Mouse (Mus musculus): ENCODE data around the gene AC109138.7. TPM values are rescaled to one million over a fixed set of nuclear protein-coding genes. Genes with fewer than 3 reads are reported as not detected.

Gene AC109138.7
- polyA plus RNA-seq, 1 experiment from 2014 or later, result not detected

DNA sequence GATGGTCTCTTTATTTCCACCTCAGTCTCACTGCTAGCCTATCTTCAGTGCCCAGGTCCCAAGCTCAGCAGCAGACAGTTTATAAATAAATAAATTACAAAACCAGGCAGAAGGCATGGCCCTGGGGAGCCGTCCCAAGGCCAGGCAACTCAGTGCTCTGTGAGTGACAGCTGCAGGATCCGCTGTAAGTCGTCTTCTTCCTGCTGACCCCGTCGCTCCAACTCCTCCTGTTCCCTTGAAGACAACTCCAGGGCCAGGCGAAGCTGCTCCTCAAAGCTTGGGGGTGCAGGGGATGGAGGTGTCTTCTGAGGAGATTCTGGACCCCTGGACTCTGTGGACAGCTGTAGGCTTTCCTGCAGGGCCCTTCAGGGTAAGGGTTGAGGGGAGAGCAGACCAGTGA, 56.0 kb downstream of the AC109138.7 start:
- no peak overlapping the region for H3K4me3 ChIP-seq (replicated peaks)

DNA sequence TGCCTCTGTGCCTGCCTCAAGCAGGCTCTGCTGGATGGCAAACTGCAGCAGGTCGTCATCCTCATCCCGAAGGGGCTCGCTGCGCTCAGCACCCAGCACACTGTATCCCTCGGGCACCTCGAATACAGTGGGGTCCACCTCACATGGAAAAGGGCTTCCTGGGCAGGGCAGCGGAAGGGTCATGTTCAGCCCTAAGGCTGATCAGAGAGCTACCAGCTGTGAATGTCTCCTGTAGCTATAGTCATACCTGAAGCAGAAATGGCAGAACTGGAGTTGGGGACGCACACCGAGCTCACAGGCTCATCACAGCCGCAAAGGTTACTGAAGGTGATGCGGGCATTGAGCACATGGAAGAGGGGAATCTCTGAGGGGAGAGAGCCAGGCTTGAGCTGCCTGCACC, 56.8 kb downstream of the AC109138.7 start:
- H3K27ac ChIP-seq, result no peak overlapping the region
- no peak for ATAC-seq (ENCODE audit: low FRiP score)
- peaks cover 7% of the 10 kb centered on the region for H3K4me1 ChIP-seq
- no peak overlapping the region for H3K4me3 ChIP-seq (replicated peaks)
- no peaks in the 10 kb centered on the region for H3K9me3 ChIP-seq
- H3K27me3 ChIP-seq, result peaks cover 31% of the 10 kb centered on the region
- 95% methylated on average over 11 of the region's 11 CpGs for WGBS
- H3K4me2 ChIP-seq, result no peak overlapping the region
- H3K9ac ChIP-seq, result no peak overlapping the region
- no peaks in the 10 kb centered on the region for H3K36me3 ChIP-seq (replicated peaks)

More for the DNA sequence above, 56.0 kb downstream of the AC109138.7 start:
- H3K9ac ChIP-seq, result no peak overlapping the region
- WGBS, result 80% methylated on average over 6 of the region's 6 CpGs
- H3K27me3 ChIP-seq, result peaks cover 31% of the 10 kb centered on the region
- H3K9me3 ChIP-seq, result no peaks in the 10 kb centered on the region
- H3K4me2 ChIP-seq, result no peak overlapping the region
- H3K4me1 ChIP-seq, result peaks cover 7% of the 10 kb centered on the region
- H3K36me3 ChIP-seq (replicated peaks), result no peaks in the 10 kb centered on the region
- H3K27ac ChIP-seq, result no peak overlapping the region
- ATAC-seq (ENCODE audit: low FRiP score), result no peak

DNA sequence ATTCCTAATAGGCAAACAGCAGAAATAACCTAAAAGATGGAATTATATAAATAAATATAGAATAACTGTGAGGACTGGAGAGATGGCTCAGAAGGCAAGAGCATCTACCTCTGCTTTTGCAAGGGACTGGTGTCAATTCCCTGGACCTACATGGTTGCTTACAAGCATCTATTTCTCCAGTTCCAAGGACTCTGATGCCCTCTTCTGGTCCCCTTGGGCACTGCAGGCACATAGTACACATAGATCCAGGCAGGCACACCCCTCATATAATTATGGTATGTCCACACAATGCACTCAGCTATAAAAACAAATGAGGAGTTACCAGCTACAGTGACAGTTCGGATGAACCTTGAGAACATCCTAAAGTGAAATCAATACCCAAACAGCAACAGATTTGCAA, 65.3 kb downstream of the AC109138.7 start:
- H3K9me3 ChIP-seq, result no peaks in the 10 kb centered on the region
- peaks cover 6% of the 10 kb centered on the region; the same call in 1 of the 2 replicates for H3K27me3 ChIP-seq
- no peak overlapping the region for H3K27ac ChIP-seq
- H3K4me1 ChIP-seq, result peaks cover 20% of the 10 kb centered on the region
- 86% methylated on average over 1 of the region's 1 CpGs for WGBS
- no peak for ATAC-seq (ENCODE audit: low FRiP score)
- H3K4me3 ChIP-seq (replicated peaks), result no peak overlapping the region
- no peaks in the 10 kb centered on the region for H3K36me3 ChIP-seq (replicated peaks)
- H3K9ac ChIP-seq, result no peak overlapping the region
- no peak overlapping the region for H3K4me2 ChIP-seq

DNA sequence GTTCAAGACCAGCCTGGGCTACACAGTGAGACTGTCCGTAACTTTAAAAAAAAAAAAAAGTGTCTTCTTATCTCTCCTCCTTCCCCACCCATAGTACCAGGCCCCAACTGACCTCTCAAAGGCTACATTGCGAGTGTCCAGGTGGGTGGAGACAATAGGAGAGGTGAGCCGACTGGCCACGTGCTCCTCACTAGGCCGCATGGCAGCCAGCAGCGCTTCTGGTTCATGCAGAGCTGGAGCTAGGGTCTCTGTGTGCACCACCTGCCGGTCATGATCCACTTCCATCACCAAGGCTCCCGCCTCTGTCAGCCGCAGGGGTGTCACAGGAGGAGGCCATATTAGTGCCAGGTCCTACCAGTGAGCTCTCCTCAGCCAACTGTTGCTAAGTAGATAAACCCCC, 66.3 kb downstream of the AC109138.7 start:
- Histone ChIP-seq H3K27ac (no peak overlapping the region), H3K36me3 (replicated peaks) (peaks cover under 1% of the 10 kb centered on the region), H3K4me1 (peaks cover 20% of the 10 kb centered on the region), H3K4me3 (replicated peaks) (no peak overlapping the region), H3K9me3 (no peaks in the 10 kb centered on the region), H3K27me3 (peaks cover 6% of the 10 kb centered on the region; the same call in 1 of the 2 replicates), H3K9ac (no peak overlapping the region), H3K4me2 (no peak overlapping the region)
- 97% methylated on average over 9 of the region's 9 CpGs for WGBS
- no peak for ATAC-seq (ENCODE audit: low FRiP score)

Small RNA genes within 50 kb of the gene (microRNA-seq; reads per million reads assigned to microRNA genes)
- gene Gm26115 (not detected), gene Mir6985 (not detected)

Other genes starting within 250 kb of the AC109138.7 start
- 0.26 and 0.70 TPM in 2 replicates for gene Aldh3b2, start 242.0 kb upstream of the AC109138.7 start, polyA plus RNA-seq (2016; fragmentation: Nextera tagmentation; extraction: Ambion mirVana)
- gene Acy3, start 227.8 kb upstream of the AC109138.7 start, polyA plus RNA-seq (2016; fragmentation: Nextera tagmentation; extraction: Ambion mirVana), result 0.58 and 1.4 TPM in 2 replicates
- not detected in 2 replicates for gene Tbx10, start 221.6 kb upstream of the AC109138.7 start, polyA plus RNA-seq (2016; fragmentation: Nextera tagmentation; extraction: Ambion mirVana)
- gene Nudt8, start 213.8 kb upstream of the AC109138.7 start, polyA plus RNA-seq (2016; fragmentation: Nextera tagmentation; extraction: Ambion mirVana), result 19.3 and 20.8 TPM in 2 replicates
- 4.1 and 4.3 TPM in 2 replicates for gene Gm49405, start 213.7 kb upstream of the AC109138.7 start, polyA plus RNA-seq (2016; fragmentation: Nextera tagmentation; extraction: Ambion mirVana)
- gene Doc2g, start 211.0 kb upstream of the AC109138.7 start, polyA plus RNA-seq (2016; fragmentation: Nextera tagmentation; extraction: Ambion mirVana), result 6.3 TPM in 2 replicates
- gene Ndufv1, start 201.6 kb upstream of the AC109138.7 start, polyA plus RNA-seq (2016; fragmentation: Nextera tagmentation; extraction: Ambion mirVana), result 186 and 204 TPM in 2 replicates
- 321 and 346 TPM in 2 replicates for gene Gstp1, start 176.4 kb upstream of the AC109138.7 start, polyA plus RNA-seq (2016; fragmentation: Nextera tagmentation; extraction: Ambion mirVana)
- 1.6 and 5.5 TPM in 2 replicates for gene Gstp2, start 168.3 kb upstream of the AC109138.7 start, polyA plus RNA-seq (2016; fragmentation: Nextera tagmentation; extraction: Ambion mirVana)
- not detected in 2 replicates for gene Gstp3, start 154.8 kb upstream of the AC109138.7 start, polyA plus RNA-seq (2016; fragmentation: Nextera tagmentation; extraction: Ambion mirVana)
- not detected in 2 replicates for gene Cabp2, start 132.8 kb upstream of the AC109138.7 start, polyA plus RNA-seq (2016; fragmentation: Nextera tagmentation; extraction: Ambion mirVana)
- gene Cdk2ap2, start 117.2 kb upstream of the AC109138.7 start, polyA plus RNA-seq (2016; fragmentation: Nextera tagmentation; extraction: Ambion mirVana), result 70.4 and 73.9 TPM in 2 replicates
- 21.5 and 22.9 TPM in 2 replicates for gene Pitpnm1, start 114.4 kb upstream of the AC109138.7 start, polyA plus RNA-seq (2016; fragmentation: Nextera tagmentation; extraction: Ambion mirVana)
- gene Aip, start 88.5 kb upstream of the AC109138.7 start, polyA plus RNA-seq (2016; fragmentation: Nextera tagmentation; extraction: Ambion mirVana), result 56.4 and 60.7 TPM in 2 replicates
- gene Gpr152, start 74.6 kb upstream of the AC109138.7 start, polyA plus RNA-seq (2016; fragmentation: Nextera tagmentation; extraction: Ambion mirVana), result not detected in 2 replicates
- gene Cabp4, start 70.3 kb upstream of the AC109138.7 start, polyA plus RNA-seq (2016; fragmentation: Nextera tagmentation; extraction: Ambion mirVana), result 0.09 TPM in 2 replicates
- 125 and 135 TPM in 2 replicates for gene Coro1b, start 65.7 kb upstream of the AC109138.7 start, polyA plus RNA-seq (2016; fragmentation: Nextera tagmentation; extraction: Ambion mirVana)
- 0.51 and 0.74 TPM in 2 replicates for gene Ptprcap, start 60.8 kb upstream of the AC109138.7 start, polyA plus RNA-seq (2016; fragmentation: Nextera tagmentation; extraction: Ambion mirVana)
- gene Rps6kb2, start 51.0 kb upstream of the AC109138.7 start, polyA plus RNA-seq (2016; fragmentation: Nextera tagmentation; extraction: Ambion mirVana), result 59.5 and 62.5 TPM in 2 replicates
- 3.2 TPM in 2 replicates for gene Carns1, start 38.9 kb upstream of the AC109138.7 start, polyA plus RNA-seq (2016; fragmentation: Nextera tagmentation; extraction: Ambion mirVana)
- gene Tbc1d10c, start 23.1 kb upstream of the AC109138.7 start, polyA plus RNA-seq (2016; fragmentation: Nextera tagmentation; extraction: Ambion mirVana), result 0.31 and 0.86 TPM in 2 replicates
- 689 and 709 TPM in 2 replicates for gene Ppp1ca, start 22.3 kb upstream of the AC109138.7 start, polyA plus RNA-seq (2016; fragmentation: Nextera tagmentation; extraction: Ambion mirVana)
- 38.8 and 42.2 TPM in 2 replicates for gene Rad9a, start 12.7 kb upstream of the AC109138.7 start, polyA plus RNA-seq (2016; fragmentation: Nextera tagmentation; extraction: Ambion mirVana)
- 0.85 and 1.2 TPM in 2 replicates for gene Clcf1, start 119 bp upstream of the AC109138.7 start, polyA plus RNA-seq (2016; fragmentation: Nextera tagmentation; extraction: Ambion mirVana)
- 11.7 and 13.1 TPM in 2 replicates for gene Pold4, start 17.5 kb downstream of the AC109138.7 start, polyA plus RNA-seq (2016; fragmentation: Nextera tagmentation; extraction: Ambion mirVana)
- 5.6 and 6.1 TPM in 2 replicates for gene Ssh3, start 54.8 kb downstream of the AC109138.7 start, polyA plus RNA-seq (2016; fragmentation: Nextera tagmentation; extraction: Ambion mirVana)
- gene Ankrd13d, start 68.8 kb downstream of the AC109138.7 start, polyA plus RNA-seq (2016; fragmentation: Nextera tagmentation; extraction: Ambion mirVana), result 12.6 and 14.2 TPM in 2 replicates
- gene Grk2, start 91.9 kb downstream of the AC109138.7 start, polyA plus RNA-seq (2016; fragmentation: Nextera tagmentation; extraction: Ambion mirVana), result 18.7 and 19.0 TPM in 2 replicates
- 57.2 and 61.0 TPM in 2 replicates for gene Kdm2a, start 183.9 kb downstream of the AC109138.7 start, polyA plus RNA-seq (2016; fragmentation: Nextera tagmentation; extraction: Ambion mirVana)
- gene Rhod, start 225.1 kb downstream of the AC109138.7 start, polyA plus RNA-seq (2016; fragmentation: Nextera tagmentation; extraction: Ambion mirVana), result 8.6 and 14.9 TPM in 2 replicates

Data from forebrain, embryonic 12.5 days (tissue).